Mouse (Mus musculus) Muller cell, postnatal 12 days (primary cell): ENCODE results near the gene Rfx2.

ENCODE experiments used
- DNase-seq: peaks from one replicate; pipeline ENCODE4 v3.0.0-alpha.2; 2015; ENCODE audit errors: inconsistent ontology term

Gene Rfx2

DNA sequence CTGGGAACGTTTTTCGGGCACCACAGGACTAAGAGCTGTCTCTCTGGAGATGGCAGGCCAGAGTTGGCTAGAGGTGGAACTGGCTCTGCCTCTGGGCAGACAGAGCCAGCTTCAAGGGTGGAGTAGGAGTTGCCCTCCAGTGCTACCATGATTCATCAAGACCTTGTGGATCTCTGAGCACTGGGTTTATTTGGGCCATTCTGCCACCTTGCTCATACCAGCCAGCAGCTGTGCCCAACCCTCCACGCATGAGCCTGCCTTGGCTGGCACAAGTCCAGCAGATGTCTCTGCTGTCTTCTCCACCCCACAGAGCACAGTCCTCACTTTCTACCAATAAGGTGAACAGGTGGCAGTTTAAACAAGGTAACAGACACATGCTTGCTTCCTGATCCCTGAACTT is 41.9 kb downstream of the Rfx2 start:
- no peak for DNase-seq

DNA sequence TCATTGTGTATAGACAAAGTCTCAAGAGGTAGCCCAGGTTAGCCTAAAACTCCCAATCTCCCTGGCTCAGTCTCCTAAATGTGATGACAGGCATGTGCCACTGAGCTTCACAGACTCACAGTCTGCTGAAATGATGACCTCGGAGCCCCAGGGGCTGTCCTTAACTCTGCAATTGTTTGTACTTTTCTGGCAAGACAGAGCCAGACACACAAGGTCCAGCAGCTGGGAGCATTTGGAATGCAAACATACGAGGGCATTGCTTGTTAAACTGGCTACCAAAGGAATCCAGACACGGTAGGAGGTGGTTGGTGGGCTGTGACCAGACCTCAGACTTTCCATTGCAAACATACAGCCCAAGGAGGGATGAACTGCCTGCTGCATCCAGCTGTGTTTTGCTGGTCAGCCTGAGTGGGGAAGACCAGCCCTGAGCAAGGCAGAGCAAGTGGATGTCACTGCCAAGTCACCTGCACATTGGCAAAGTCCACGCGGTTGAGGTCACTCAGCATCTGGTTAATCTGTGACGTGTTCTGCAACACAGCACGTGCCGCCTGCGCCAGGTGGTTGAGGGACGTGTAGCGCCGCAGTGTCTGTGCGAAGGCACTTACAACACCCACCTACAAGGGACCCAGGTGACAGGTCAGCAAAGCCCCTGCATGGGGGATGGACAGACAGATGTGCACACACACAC is 50.4 kb downstream of the Rfx2 start:
- DNase-seq, result no peak

DNA sequence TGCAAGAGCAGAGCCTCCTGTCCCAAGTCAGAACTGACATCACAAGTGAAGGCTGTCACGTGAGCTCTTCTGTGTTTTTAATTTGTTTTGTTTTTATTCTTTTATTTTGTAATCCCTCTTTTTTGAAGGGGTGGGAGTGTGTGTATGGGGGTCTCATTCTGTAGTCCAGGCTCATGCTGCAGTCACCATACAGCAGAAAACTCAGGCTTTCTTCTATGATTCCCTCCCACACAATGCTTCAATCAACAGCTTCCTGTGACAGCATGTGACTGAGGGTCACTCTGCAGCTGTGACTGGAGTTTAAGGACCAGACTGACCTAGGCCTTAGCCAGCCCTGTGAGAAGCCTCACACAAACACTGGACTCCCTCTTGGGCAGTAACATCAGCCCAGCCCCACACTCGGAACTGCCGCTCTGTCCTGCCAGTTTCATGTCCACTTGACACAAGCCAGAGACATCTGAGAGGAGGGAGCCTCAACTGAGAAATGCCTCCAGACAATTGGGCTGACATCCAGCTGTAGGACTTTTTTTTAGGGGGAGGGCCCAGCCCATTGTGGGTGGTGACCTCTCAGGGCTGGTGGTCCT is 51.9 kb downstream of the Rfx2 start:
- no peak for DNase-seq

DNA sequence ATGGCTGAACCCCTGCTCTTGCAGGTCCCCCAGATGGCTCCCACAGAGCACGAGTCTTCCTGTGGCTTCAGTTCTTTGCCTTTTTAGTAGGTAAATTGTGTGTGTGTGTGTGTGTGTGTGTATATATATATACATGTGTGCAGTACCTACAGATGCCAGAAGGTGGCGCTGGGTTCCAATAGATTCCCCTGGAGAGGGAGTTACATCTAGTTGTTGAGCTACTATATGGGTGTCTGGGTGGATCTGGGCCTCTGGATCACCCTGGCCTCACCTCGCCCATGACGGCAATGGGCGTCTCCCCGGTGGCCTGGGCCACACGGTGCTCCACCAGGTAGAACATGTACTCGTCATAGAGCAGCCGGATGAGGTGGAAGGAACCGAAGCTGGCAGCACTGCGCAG is 53.2 kb downstream of the Rfx2 start:
- DNase-seq, result no peak

DNA sequence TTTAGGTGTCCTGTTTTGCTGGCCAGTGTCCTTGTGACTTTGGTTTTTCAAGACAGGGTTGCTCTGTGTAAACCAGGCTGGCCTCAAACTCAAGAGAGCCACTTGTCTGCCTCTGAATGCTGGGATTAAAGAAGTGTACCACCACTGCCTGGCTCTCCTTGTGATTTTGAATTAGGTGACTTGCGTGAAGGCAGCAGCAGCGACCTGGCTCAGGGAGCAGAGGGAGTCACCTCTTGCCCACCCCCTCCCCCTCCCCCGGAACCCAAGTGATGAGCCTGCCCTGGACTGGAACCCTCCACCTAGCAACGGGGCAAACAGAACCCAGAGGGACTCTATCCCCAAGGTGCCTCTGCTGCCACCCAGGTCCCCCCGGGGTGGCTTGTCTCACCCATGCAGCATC is 60.9 kb downstream of the Rfx2 start, which contains the start of gene Prr22:
Gene Prr22, plus strand, starts transcription at position 301 of the 400 bp plus-strand sequence.
- DNase-seq, result no peak

DNA sequence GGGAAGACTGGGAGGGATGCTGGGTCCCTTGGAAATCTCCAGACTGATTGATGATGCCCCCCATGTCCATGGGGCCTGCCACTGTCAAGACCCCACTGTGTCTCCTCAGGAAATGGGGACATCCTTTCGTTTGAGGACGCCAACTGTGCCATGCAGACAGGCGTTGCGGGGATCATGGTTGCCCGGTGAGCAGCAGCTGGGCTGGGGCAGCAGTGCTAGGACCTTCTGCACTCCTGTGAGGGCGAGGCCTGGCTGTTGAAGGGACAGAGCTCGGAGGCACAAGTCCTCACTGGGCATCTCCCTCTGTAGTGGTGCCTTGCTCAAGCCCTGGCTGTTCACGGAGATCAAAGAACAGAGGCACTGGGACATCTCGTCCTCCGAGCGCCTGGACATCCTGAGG is 61.9 kb downstream of the Rfx2 start:
- no peak for DNase-seq

DNA sequence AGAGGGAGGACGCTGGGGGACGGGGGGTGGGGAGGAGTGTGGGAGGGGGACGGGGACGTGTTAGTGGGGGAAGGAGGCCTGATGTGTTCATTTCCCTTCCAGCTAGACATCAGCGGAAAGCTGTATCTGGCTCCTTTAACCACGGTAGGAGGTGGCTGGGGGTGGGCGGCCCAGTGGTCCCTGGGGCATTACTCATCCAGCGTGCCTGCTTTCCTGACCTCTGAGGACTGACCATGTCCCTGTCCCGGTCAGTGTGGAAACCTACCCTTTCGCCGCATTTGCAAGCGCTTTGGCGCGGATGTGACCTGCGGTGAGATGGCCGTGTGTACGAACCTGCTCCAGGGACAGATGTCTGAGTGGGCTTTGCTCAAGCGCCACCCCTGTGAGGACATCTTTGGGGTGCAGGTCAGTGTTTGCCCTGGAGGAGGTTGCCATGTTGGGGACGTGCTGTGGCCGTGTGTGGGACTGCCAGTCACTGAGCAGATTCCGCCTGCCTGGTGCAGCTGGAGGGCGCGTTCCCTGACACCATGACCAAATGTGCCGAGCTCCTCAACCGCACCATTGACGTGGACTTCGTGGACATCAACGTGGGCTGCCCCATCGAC is 63.2 kb downstream of the Rfx2 start:
- no peak for DNase-seq

DNA sequence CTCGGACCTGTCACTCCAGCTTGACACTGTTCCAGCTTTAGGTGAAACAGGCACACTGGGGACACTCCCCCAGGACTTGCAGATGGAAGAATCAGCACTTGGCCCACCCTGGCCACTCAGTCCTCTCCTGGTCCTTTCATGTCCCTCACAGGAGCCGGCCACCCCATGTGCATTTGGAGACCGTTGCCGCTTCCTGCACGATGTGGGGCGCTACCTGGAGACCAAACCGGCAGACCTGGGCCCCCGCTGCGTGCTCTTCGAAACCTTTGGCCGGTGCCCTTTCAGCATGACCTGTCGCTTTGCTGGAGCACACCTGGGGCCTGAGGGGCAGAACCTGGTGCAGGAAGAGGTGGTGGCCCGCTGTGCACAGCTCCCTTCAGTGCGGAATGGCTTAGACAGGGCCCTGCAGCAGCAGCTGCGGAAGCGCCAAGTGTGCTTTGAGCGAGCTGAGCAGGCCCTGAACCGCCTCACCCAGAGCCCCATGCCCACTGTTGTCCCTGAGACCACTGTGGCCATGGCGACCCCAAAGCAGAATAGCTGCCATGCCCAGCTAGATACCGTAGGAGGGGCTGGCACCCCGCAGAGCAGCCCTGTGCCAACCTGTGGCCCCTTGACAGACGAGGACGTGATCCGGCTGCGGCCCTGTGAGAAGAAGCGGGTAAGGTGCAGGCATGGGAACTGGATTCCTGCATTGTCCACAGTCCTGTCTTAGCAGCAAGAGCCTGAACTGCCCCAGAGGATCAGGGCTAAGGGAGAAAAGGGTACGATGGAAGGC is 64.0 kb downstream of the Rfx2 start:
- no peak for DNase-seq

DNA sequence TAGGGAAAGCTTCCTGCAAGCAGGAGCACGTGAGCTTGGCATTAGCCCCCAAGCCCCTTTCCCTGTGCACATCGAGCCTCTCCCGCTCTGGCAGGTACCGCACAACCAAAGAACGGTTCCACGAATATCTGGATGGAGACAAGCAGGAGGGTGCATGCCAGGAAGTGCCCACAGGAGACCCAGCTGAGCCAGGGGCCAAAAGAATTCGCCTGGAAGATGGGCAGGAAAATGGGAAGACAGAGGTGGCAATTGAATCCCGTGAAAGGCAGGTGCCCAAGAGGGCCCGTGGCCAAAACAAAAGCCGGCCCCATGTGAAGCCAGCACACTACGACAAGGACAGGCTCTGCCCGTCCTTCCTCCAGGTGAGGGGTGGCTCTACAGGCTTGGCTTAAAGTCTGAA is 65.4 kb downstream of the Rfx2 start:
- no peak for DNase-seq

DNA sequence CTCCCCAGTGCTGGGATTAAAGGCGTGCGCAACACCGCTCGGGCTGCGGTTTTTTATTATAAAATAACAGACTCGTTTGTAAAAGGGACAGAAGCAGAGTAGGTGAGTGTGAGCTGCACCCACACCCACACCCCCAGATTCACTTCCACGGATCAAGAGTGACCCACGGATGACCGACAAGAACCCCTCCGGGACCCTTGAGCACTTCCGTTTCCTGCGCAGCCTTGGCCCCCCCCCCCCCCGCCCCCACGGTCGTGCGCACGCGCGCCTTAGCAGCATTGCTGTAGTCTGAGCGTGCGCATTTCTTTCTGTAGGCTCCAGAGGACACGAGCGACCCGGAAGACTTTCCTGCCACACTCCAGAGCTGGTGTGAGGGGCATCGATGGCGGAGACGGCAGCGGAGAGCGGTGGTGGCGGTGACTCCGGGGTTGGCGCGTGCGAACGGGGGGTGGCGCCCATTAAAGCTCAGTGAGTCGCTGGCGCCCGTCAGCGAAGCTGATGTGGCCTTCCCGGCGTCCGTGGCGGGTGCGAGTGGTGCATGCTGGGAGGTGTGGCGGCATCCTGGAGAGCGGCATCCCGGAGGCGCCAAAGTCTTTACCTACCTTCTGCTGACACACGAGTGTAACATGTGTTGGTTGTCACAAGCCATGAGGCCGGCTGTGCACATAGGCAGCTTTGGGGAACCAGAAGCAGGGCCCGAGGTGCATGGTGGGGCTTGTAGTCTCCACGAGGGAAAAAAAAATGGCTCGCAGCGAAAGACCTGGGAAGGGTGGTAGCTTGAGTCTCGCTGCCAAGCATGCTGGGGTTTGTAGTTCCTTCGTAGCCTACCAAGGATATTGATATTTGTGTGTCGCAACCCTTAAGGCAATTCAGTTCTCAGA is 66.1 kb downstream of the Rfx2 start, which contains the start of gene Dus3l:
Gene Dus3l, plus strand, starts transcription at position 284 of the 881 bp plus-strand sequence.
- peak; percentile 90 for DNase-seq

DNA sequence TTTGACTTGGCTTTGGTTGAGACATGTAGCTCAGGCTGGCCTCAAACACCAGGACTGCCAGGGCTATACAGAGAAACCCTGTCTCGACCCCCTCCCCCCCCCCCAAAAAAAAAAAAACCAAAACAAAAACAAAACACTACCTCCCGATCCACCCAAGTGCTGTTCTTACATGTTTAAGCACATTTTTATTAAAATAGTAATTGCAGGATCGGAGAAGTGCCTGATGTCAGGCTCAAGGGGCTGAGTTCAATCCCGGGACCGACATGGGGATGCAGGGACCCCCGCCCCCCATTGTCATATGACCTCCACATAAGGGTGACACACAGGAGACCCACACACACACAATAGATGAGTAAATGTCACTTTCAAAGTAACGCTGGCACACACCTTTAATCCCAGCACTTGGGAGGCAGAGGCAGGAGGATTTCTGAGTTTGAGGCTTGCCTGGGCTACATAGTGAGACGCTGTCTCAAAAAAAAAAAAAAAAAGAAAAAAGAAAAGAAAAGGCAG is 67.0 kb downstream of the Rfx2 start:
- DNase-seq, result no peak

DNA sequence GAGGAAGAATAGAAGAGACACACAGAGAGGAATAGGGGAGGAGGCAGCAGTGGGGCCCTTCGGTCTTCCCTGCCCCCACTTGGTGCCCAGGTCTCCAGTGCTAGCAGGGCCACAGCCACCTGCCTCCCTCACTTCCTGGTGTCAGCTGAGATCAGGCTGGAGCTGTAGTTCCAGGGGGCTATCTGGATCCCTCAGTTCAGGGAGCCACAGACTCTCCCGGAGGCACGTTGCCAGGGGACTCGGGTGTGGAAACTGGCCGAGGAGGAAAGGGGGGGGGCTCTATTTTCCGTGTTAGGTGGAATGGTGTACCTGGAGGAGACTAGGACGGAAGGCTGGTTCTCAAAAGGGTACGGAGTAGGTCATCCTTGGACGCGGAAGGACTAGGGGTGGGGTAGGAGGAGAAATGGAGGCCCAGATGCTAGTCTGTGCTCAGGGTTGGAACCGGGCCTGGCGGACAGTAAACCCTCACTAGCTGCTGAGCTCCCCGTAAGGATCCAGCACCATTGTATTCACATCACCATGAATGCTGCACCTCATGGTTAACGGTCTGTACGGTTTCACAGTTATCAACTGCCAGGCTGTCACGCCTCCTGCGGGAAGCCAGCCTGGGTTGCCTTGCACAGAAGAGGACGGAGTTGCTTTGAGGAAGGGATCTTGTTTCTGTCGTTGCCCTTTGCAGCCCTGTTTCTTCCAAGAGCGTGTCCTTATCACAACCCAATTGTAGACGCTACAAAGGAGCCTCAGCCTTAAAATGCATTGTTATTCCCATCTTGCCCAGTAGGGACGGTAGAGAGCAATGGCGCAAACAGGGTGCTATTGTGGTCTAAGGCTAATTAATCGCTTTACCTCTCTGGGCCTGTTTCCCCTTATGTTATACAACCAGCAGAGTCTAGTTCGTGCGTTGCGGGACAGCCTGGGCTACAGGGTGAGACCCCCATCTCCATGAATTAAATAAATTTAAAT is 67.8 kb downstream of the Rfx2 start:
- peak; percentile 40 for DNase-seq

DNA sequence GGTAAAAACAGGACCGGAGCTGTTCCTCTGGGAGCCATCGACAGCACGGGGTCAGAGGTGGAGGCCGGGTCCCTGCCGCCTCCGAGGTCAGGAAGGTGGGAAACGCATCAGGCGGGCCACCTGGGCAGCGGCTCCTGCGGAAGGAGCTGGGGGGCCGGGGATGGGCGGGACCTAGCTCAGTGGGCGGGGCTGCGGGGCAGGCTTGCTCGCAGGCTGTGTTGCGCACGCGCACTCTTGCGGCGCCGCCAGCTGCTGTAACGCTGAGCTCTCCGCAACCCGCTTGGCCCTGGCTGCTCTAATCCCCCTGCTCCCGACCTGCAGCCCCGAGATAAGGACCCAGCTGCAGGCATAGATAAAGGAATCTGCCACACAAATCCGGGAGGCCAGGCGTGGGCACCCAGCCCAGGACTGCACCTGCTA is 68.8 kb downstream of the Rfx2 start:
- peak; percentile 81 for DNase-seq

DNA sequence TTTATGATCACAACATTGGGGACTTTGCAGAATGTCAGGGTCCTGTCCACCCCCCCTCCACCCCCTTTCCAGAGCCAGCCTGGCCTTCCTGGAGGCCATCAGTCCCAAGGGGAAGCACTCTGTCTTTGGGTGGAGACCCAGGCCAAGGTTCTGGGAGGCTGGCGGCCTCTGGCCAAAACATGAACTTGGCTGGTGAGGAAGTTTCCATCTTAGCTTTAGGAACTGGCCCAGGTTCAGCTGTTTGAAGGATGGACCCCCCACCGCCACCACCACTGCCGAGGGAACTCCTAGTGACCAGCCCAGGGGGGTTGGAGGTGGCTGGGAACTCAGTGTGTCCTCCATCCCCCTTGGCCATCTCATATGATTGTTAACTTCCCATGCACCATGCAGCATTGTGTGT is 69.7 kb downstream of the Rfx2 start:
- no peak for DNase-seq

DNA sequence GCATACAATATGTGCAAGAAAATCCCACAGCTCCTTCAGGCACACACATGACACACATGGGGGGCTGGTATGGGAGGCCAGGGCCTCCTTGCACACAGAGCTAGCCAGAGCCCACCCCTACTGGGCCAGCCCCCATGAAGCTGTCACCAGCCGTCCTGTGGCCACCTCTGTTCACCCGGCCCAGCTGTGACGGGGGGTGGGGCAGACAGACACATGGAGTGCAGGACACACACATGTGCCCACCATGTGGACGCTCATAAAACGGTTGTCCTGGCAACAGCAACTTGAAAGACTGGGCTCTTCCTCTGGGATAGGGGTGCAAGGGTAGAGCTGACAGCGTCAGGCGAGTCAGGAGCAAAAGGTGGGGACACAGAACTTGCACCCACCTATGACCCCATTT is 71.6 kb downstream of the Rfx2 start:
- no peak for DNase-seq

DNA sequence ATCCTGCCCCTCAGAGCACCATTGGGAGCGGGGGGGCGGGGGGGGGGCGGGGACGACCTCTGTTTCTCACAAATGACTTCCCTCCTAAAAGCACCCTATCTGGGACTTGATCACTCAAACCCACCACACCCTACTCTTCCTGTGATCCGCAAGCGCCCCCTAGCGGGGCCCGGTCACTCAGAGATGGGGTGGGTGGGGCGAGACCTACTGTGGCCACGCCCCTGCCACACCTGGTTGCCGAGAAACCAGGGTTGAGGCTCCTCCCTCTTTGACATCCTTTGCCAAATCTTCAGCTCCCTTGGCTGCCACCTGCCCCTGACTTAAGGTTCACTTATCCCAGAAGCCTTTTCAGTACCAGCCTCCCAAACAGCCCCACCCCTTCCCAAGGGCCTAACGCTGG is 72.7 kb downstream of the Rfx2 start:
- peak; percentile 63 for DNase-seq

DNA sequence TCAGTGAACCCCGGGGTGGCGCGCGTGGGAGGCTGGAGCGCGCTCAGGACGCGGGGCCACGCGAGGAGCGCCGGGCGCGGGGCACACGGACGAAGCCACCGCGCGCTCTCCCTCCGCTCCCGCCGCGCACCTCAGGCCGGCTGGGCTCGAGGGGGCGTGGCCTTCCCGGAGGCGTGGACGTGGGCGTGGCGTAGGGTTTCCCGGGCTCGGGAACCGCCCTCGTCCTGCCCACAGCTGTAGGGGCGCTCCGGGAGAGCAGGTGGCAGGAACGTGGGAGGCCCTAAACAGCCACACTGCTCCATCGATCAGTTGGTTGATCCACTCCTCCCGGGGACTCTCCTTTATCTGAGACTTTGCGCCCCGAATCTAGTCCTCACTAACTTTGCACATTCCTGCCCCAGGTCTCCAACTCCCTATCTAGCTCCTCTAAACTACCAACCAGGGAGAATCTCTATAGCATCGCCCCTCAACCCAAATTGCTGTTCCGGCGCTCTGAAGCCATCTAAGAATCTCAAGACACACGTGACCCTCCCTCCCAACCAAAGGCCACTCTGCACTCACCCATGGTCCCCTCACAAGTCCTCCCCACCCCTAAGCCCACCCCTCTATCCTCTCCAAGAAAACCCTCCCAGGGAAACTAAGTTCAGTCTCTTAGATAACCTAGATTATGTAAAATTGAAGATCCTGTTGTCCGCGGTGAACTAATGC is 73.2 kb downstream of the Rfx2 start, which contains the start of gene Nrtn:
Gene Nrtn, minus strand, starts transcription at position 115 of the 708 bp plus-strand sequence.
- peak; percentile 88 for DNase-seq

DNA sequence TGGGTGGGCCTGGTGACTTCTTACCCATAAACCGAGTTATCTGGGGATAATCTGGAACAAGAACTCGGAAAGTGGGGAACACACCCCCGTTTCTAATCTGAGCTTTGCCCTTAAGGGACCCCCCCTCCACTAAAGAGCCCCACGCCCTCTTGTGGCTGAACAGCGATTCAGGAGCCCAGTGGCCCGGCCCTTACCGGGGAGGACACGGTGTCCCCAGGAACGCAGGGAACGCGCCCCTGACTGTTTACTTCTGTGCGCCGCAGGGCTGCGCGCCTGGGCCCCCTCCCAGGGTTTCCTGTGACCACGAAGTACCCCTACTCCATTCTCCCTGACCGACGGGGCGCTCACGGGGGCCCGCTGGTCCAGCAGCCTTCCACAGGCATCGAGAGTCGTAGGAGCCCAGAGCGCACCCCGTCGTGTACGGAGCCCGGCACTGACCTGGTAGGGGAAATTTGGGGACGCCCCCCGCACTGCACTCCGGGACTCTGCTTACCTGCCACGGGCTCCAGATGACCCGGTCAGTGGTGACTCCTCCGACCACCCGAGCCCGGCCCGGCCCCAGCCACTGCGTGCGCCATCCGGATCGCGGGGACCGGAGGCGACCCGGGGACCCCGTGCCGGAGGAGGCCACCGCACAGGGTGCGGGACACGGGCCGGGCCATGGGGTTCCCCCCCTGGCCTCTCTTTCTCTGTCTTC is 74.0 kb downstream of the Rfx2 start:
- DNase-seq, result peak; percentile 41
